Mouse (Mus musculus) kidney, adult 2 months (tissue): ENCODE results near the gene Xpo5.
A peak's percentile ranks its signal among the peaks of the same experiment; 100 is the strongest.

ENCODE experiments used
- CTCF ChIP-seq: fragments of 200-500 bp; conservative IDR thresholded peaks from 2 replicates; pipeline ENCODE4 v1.5.1; 2011; ENCODE audit warnings: low read depth, mild to moderate bottlenecking, control low read depth, low read length, moderate library complexity, mixed read lengths; ENCODE audit not compliant: insufficient read depth, insufficient read length
- POLR2A ChIP-seq: fragments of 200-500 bp; IDR thresholded peaks from one replicate; pipeline ENCODE4 v1.6.1; 2011; ENCODE audit warnings: low read depth, low read length, control low read depth

- TF ChIP-seq POLR2A (peak; percentile 45), CTCF (no peak)
Measured at GRCm38 (mm10) chr17:46247512-46248188, 45.1 kb downstream of the Xpo5 start, which contains the start of the genes Polr1c and Yipf3.
